Mouse (Mus musculus) c-Kit-positive CD71-negative TER-119-negative erythroid progenitor cells, embryonic 14.5 days (primary cell): ENCODE data around the gene Alg1.

Experiments
- DNase-seq: peaks from one replicate; pipeline ENCODE4 v3.0.0-alpha.2; 2013; ENCODE audit warnings: low read depth

Alg1 gene

GRCm38 (mm10) chr16:5242355-5242754 is 8.9 kb downstream of the Alg1 start:
- no peak for DNase-seq

GRCm38 (mm10) chr16:5242882-5243281 is 9.5 kb downstream of the Alg1 start:
- DNase-seq = no peak

GRCm38 (mm10) chr16:5244411-5244810 is 11.0 kb downstream of the Alg1 start:
- DNase-seq = peak; percentile 35

- no peak for DNase-seq
Observed at GRCm38 (mm10) chr16:5250891-5251290, 17.5 kb downstream of the Alg1 start.

- DNase-seq = no peak
Observed at GRCm38 (mm10) chr16:5252260-5252659, 18.8 kb downstream of the Alg1 start.

- DNase-seq = peak; percentile 66
Observed at GRCm38 (mm10) chr16:5254346-5255025, 21.1 kb downstream of the Alg1 start.

- peak; percentile 12 for DNase-seq
Observed at GRCm38 (mm10) chr16:5255081-5255740, 21.8 kb downstream of the Alg1 start.

- DNase-seq = peak; percentile 97
Observed at GRCm38 (mm10) chr16:5255779-5256496, 22.5 kb downstream of the Alg1 start, which contains the start of gene Eef2kmt. Gene Eef2kmt (minus strand): TSS chr16:5255983.

- DNase-seq = no peak
Observed at GRCm38 (mm10) chr16:5263156-5263555, 29.7 kb downstream of the Alg1 start.

- DNase-seq = no peak
Observed at GRCm38 (mm10) chr16:5263926-5264325, 30.5 kb downstream of the Alg1 start.

- no peak for DNase-seq
Observed at GRCm38 (mm10) chr16:5271411-5272035, 38.1 kb downstream of the Alg1 start.

GRCm38 (mm10) chr16:5272371-5272770 is 39.0 kb downstream of the Alg1 start:
- no peak for DNase-seq

GRCm38 (mm10) chr16:5279571-5280222 is 46.3 kb downstream of the Alg1 start:
- DNase-seq = no peak

GRCm38 (mm10) chr16:5282686-5283085 is 49.3 kb downstream of the Alg1 start:
- DNase-seq = no peak

GRCm38 (mm10) chr16:5285376-5285775 is 52.0 kb downstream of the Alg1 start:
- DNase-seq = no peak
